Mouse (Mus musculus): ENCODE measurements around the gene Ptp4a2.
"Not testable (repeated sequence)": the region's sequence is repeated elsewhere in the genome, so short reads cannot be mapped to it uniquely, and the experiment has no call there.

The Ptp4a2 gene

DNA sequence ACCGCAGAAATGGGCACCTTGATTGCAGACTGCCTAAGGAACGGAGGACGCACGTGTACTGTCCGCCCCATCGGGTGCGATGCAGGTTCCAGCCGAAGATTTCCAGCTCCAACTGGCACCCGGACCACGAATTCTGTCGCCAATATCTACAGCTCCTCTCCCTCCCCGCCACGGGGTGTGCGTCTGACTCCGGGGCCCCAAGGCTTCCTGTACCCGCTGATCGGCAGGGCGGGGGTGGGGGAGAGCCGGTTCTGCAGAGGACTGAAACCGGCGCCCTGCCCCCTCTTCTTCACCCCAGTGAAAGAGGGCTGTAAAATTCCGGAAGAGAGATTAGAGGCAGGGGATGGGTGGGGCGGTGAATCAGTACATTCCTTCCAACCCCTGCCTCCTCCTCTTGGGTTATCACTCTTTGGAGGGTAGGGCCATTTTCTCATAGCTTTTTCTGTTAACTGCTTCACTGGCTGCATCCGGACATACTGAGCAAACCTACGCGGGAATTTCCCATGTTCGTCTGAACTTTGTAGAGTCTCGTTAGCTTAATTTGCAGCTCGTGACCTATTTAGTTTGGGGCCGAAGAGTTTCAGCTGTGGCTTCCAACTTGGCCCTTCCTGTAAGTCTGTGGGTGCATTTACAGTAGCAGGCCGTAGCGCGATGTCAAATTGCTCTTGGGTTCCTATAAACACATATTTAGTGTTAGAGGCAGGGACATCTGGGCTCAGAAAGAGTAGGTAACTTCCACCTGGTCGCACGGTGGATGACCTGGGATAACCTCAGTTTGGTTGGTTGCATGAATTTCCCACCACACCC is at the start of gene Ptp4a2:
TSS of gene Ptp4a2 (plus strand) at position 422 of the 807 bp plus-strand sequence.
- DNase-seq (ENCODE audit: low spot score): peak; percentile 87

DNA sequence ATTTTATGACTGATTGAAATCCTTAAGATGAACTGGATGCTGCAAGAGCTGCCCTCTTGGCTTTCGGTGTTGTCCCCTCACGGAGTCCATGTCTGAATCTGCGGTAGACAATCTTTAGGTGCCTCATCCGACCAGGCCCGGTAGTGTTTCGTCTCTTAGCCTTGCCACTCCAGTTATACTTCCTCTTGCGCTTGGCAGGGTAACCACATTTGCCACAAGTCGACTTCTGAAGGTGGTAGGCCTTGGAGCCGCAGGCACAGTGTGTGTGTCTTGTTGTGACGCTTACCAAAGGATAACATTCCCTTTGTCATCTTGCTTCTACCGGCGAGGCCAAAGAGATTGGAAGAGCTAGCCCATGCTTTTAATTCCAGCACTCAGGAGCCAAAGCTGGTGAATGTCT is 49.4 kb upstream of the Ptp4a2 start:
- peak; percentile 36 for DNase-seq (ENCODE audit: low spot score)

DNA sequence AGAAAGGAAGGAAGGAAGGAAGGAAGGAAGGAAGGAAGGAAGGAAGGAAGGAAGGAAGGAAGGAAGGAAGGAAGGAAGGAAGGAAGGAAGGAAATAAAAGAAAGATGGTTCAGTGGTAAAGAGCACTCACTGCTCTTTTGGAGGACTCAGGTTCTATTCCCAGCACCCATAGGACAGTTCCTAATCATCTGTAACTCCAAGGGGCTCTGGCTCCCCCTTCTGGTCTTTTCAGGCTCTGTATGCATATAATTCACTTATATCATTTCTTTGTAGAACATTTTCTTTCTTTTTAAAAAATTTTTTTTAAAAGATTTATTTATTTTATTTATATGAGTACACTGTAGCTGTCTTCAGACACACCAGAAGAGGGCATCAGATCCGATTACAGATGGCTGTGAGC is 48.5 kb upstream of the Ptp4a2 start:
- not testable (repeated sequence) for DNase-seq (ENCODE audit: low spot score)

DNA sequence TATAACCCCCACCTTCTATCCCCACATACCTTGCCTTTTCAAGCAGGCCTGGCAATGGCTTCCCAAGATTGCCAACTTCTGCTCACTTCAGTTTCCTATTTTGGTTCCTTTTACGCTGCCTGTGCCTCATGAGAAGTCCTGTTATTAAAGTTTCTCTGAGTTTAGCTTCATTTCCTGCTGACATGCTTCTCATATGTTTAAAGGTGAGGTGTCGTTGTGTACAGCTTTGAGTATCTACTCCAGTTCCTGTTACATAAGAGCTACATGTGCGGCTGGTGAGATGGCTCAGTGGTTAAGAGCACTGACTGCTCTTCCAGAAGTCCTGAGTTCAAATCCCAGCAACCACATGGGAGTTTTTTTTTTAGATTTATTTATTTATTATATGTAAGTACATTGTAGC is 45.7 kb upstream of the Ptp4a2 start:
- DNase-seq (ENCODE audit: low spot score): no peak

DNA sequence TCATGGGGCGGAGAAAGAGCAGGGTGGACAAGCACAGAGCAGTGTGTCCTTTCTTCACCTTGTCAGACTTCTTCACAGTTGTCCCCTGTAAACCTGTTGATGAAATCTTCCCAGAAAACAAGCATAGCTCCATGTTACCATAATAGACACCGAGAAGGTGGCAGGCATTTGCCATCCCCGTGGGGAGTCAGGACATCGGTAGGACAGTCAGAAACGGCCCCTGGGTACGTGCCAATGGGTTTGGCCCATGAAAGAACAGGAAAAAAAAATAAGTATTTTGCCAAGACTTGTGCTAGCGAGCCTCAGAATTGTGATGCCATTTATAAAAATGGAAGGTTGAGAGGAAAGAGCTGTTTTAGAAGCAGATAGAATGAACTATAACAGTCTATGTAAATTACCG is 43.2 kb upstream of the Ptp4a2 start:
- no peak for DNase-seq (ENCODE audit: low spot score)

DNA sequence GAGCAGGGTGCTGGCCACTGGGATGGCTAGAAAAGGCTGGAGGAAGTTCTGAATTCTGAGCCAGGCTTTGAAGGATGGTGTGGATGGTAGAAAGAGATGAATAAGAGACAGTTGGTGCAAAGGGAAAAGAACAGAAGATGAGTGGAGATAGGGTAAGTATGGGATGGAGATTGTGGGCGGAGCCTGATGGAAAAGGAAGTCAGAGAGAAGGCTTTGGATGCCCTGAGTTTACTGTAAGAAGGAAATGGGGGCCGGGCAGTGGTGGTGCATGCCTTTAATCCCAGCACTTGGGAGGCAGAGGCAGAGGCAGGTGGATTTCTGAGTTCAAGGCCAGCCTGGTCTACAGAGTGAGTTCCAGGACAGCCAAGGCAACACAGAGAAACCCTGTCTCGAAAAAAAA is 42.3 kb upstream of the Ptp4a2 start:
- not testable (repeated sequence) for DNase-seq (ENCODE audit: low spot score)

DNA sequence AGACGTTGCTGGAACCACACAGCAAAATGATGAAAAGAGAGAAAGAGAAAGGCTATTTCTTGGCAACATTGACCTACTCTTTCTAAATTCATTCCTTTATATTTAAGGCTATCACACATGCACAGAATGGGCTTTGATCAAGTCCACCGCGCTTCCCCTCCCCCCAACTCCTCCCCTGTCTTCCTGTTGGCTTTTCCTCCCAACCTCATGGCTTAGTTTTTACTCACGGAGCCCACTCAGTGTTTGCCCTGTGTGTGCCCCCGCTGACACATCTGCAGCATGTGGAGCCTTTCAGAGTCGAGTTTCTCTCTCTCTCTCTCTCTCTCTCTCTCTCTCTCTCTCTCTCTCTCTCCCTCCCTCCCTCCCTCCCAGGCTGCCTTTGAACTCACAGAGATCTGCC is 40.4 kb upstream of the Ptp4a2 start:
- DNase-seq (ENCODE audit: low spot score): no peak

DNA sequence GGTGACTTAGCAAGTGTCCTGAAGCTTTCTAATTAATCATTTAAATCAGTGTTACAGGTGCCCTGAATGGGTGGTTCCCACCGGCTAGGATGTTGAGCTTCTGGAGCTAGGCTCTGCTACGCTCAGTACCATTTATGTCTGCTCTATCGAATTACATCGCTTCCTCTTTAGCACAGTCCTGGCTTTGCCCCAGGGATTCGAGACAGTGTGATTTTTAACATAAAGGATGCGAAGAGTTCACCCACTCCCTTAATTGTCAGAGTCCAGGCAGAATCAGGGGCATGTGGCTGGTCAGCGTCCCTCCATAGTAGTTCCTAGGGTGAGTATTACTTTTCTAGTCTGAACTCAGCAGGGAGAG is 39.7 kb upstream of the Ptp4a2 start:
- DNase-seq (ENCODE audit: low spot score): no peak

DNA sequence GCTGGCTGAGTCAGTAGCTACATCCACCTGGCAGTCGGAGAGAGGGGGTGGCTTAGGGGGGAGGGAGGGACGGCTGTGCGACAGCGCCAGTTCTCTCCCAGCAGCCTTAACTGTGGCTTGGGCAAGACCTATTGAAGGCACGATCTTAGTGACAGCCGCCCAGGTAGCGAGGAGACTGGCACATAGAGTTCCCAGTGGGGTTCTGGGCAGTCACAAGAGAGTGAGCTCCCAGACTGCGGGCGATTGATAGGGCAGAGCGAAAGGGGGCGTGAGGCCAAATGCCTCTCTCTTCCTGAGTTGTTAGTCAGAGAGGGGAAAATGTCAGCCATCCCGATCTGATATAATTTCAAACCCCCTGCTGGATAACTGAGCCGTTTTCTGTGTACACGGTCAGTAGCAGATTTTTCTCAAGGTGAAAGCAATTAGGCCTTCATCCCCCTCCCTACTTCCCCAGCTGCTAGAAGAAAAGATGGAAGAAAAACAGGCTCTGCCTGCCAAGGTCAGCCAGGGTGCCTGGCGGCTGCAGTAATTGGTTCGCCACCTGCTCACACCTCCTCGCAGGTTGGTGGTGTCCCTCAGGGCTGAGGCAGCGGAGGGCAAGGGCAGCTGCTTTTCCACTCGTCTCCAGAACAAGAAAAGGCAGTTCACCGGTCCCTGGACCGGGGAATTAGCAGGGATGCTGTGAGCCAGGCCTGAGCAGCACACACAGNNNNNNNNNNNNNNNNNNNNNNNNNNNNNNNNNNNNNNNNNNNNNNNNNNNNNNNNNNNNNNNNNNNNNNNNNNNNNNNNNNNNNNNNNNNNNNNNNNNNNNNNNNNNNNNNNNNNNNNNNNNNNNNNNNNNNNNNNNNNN is 39.1 kb upstream of the Ptp4a2 start:
- no peak for DNase-seq (ENCODE audit: low spot score)

DNA sequence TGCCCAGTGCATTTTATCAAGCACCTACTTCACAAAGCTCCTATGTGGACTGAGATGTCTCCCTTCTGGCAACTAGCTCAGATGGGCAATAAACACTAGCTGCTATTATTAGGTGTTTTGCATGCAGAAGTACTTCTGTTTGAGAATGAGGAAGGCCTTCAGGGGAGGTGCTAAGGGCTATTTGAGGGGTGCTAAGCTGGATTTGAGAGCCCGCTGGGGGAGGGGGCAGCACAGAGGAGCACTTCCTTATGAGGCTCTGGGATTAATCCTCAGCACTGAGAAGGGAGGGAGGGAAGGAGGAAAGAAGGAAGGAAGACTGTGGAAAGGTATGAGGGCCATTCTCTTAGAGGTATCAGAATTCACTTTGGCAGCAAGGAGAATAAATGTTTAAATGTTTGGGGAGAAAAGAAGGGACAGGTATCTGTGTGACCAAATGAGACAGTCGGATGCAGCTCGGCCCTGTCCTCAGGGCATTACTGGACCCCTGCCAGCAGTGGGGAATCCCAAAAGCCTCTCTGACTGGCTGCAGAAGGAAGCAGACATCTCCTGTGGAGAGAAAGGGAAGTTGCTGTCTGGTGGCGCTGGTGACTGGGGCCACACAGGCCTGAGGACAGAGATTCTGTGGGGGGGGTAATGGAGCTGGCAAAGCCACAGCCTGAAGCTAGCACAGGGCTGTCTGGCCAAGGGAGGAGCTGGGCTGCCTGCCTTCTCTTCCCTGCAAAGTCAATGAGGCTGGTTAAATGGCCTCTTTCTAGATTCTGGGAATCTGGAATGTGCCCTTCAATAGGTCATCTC is 28.9 kb upstream of the Ptp4a2 start:
- peak; percentile 41 for DNase-seq (ENCODE audit: low spot score)

DNA sequence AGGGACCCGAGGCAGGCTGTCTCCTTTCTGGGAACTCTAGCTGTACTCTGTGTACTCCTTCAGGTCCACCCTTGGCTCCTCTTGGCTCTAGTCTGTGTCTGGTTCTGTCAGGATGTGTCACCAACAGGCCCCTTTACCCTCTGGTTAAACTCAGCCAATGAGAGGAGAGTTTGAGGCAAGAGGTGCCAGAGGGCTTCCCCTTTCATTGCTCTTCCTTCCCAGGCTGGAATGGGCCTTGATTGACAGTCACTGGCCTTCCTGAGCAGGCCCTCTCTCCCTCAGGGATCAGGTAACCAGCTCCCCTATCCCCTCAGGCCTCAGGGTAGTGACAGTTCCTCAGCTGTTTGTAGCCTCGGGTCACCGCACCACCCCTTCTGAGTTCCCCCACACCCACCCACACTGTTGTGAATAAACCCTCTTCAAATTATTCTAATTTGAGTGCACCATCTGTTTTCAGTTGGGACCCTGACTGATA is 28.1 kb upstream of the Ptp4a2 start:
- no peak for DNase-seq (ENCODE audit: low spot score)

DNA sequence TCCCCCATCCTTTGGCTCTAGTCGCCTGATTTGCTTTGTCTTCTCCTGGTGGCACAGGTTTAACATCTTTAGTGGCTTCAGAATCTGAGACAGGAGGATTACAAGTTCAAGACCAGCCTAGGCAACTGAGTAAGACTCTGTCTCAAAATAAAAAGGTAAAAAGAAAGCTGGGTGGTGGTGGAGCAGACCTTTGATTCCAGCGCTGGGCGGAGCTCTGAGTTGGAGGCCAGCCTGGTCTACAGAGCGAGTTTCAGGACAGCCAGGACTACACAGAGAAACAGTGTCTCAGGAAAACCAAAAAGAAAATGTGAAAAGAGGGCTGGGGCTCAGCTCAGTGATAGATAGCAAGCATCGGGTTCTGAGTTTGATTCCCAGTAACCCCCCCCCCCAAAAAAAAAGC is 27.5 kb upstream of the Ptp4a2 start:
- DNase-seq (ENCODE audit: low spot score): no peak

DNA sequence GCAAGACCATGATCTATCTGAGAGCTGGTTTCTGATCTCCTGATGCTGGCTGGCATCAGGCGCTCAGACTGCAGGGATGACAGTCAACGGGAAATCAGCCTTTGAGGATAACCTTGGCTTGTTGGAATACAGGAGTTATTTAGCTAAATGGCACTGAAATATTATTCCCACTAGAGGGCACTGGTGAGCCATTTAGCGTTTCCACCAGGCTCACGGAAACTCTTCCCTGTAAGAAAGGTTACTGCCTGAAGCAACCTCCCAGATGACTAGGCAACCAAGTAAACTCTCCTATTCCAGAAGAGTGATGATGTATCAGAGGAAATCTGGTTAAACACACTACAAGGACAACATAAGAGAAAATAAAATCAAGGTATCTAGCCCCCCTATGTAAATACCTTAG is 25.8 kb upstream of the Ptp4a2 start:
- DNase-seq (ENCODE audit: low spot score): peak; percentile 88

DNA sequence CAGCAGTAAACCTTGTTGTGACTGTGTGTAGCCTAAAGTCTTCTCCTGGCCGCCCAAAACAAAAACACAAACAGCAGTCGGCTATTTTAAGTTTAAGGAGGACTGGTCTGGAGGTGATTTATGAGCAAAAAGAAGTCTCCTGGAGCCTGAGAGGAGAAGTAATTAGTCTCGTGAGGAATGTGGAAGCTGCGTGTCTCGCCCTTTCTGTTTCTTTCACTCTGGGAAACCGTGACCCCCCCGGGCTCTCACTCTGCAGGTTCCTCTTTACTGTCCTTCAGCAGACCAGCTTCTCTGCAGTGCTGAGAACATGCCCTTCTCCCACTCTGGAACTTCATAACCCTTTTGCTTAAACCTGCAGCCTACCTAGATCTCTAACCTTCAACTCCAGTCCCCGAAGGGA is 22.3 kb upstream of the Ptp4a2 start:
- no peak for DNase-seq (ENCODE audit: low spot score)

DNA sequence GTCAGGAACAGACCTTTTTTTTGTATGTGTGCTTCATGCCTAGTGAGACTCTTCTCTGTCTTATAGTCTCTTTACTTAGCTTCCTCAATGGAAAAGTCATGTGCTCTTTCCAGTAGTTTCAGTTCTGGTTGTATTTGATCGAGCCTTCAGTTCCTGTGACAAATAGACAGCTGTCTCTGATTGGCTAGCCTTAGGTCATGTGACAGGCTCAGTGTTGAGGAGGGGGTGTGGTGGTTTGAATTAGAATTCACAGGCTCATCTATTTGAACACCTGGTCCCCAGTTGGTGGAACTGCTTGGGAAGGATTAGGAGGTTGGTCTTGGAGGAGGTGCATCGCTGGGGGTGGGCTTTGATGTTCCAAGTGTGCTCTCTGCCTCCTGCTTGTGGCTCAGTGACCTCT is 21.4 kb upstream of the Ptp4a2 start:
- no peak for DNase-seq (ENCODE audit: low spot score)

DNA sequence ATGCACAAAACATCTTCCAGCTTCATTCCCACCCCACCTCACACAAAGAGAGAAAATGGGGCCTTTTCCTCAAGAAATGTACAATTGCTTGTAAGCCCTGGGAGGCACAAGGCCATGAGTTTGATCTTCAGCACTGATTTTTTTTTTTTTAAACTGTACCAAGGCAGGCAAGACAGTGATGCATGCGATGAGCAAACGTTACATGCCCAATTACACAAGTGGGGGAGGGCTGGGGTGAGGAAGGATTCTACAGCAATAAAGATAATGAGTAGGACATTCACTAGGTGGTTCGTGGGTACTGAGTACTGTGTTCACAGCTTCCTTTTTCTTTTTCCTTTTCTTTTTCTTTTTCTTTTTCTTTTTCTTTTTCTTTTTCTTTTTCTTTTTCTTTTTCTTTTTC is 20.5 kb upstream of the Ptp4a2 start:
- no peak for DNase-seq (ENCODE audit: low spot score)

DNA sequence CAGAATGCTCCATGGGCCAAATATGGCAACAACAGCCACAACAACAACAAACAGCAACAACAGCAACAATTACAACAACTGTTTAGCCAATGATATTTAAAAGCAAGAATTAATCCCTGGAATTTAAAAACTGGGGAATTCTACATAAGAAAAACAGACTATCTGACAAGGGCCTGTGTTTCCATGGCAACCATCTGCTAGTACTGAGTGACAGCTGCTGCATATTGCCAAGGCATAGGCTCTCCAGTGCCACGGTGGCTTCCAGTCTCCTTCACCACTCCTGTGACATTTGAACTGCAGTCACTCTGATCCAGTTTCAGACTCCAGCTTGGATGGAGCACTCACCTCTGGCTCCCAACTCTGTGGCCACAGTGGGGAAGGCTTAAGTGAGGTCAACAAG is 19.6 kb upstream of the Ptp4a2 start:
- DNase-seq (ENCODE audit: low spot score): no peak

DNA sequence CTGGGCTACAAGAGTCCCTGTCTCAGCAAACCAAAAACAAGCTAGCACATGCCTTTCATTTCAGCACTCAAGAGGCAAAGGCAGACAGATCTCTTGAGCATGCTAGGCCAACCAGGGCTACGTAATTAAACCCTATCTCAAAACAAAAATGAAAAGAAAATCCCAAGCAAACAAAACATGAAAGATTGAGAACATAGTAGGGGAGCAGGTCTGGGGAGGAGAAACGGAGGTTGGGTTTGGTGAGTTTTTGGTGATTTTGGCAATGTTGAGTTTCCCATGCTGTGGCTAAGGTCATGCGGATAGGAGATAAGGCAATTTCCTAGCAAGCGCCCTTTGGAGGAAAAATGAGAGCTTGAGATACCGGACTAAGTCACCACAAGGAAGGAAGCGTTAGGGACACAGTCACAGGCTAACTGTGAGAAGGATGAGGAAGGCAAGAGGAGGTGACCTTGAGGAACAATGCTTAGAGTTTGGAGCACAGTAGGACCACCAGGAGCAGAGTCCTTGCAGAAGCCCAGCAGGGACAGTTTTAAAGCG is 18.3 kb upstream of the Ptp4a2 start:
- no peak for DNase-seq (ENCODE audit: low spot score)

DNA sequence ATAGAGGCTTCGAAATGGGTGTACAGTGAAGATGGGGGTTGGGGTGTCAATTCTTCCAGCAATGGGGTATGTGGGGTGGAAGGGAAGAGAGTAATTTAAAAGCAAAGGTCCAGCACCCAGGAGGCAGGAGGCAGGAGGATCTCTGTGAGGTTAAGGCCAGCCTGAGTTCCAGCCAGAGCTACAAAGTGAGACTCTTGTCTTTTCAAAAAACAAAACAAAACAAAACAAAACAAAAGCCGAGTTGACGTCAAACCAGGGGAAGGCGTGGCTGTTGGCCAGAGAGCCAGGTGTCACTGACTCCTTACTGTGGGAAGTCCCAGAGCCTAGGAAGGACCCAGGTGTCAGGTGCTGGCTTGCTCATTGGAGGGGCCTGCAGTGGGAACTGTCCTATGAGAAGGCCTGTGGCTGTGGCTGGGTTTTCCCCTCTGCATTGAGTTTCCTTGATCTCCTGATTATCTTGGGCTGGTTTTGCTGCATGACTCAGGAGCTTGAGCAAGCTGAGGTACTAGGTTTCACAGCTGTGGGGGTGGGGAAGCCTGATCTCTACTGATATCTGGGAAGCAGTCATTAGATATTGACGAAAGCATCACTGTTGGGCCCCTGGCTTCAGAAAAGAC is 17.2 kb upstream of the Ptp4a2 start:
- peak; percentile 59 for DNase-seq (ENCODE audit: low spot score)

DNA sequence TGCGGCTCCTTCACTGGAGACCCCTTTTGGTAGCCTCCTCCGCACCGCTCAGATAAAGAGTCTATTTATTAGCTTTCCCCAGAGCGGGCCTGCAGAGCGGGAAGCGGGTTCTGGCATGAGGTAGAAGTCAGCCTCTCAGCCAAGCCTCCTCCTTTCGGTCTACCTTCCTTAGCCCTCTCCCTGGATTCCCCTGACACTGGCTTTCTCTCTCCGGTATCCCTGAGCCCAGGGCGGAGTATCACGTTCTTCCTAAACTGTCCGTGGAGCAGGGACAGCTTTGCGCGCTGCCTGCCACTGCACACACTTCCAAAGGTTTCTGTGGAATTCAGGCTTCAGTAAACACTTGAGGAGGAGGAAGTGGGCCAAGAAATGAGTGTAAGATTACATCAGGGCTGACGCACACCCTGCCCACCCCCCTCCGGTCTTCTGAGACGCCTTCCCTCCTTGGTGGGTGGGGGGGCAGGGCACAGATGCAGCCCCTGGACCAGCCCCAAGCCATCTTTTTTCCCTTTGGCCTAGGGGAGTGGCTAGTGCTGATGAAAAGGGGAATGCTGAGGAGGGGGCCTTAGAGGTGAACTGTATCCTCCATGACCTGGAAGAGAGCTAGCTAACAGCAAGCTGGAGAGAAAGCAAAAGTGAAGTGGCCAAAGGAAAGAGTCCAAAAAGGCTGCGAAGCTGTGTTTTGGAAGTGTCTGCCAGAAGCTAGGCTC is 15.7 kb upstream of the Ptp4a2 start:
- peak; percentile 88 for DNase-seq (ENCODE audit: low spot score)

DNA sequence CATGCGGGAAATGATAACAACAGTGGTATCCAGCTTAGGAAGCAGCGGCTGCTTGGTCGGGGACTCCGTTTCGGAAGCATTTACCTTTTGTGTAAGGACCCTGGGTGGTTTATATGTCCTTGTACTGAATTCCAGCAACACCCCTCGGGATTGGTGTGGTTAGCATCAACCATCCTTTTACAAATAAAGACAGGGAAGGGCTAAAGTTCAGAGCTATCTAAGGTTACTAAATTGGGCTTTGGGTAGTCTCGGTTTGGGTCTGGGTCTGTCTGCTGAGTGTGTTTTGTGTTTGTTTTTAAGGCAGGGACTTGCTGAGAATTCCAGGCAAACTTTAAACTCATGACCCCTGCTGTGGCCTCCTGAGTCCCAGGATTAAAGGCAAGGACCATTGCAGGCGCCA is 15.2 kb upstream of the Ptp4a2 start:
- DNase-seq (ENCODE audit: low spot score): no peak

All from lung, postnatal 25 days (tissue).